Mouse (Mus musculus) ES-E14 (cell line): ENCODE measurements at regions not wholly inside any gene's neighbourhood (a gene's known extent, or its start where the extent isn't known, plus 50 kb on each side); places are given as distances from the start of the nearest gene placed in this dataset.

Source experiments
- CHD2 ChIP-seq: IDR thresholded peaks from 2 replicates; pipeline ENCODE4 v1.6.1; 2014; ENCODE audit warnings: mild to moderate bottlenecking, low read depth, low read length, inconsistent platforms
- HCFC1 ChIP-seq: IDR thresholded peaks from 2 replicates; pipeline ENCODE4 v1.6.1; 2012; ENCODE audit warnings: low read length, inconsistent platforms, borderline replicate concordance; ENCODE audit not compliant: insufficient read depth
- MAFK ChIP-seq: IDR thresholded peaks from 2 replicates; pipeline ENCODE4 v1.6.1; 2014; ENCODE audit warnings: mild to moderate bottlenecking, low read depth, low read length, inconsistent platforms; ENCODE audit not compliant: insufficient read depth
- ZC3H11A ChIP-seq: IDR thresholded peaks from 2 replicates; pipeline ENCODE4 v1.6.1; 2012; ENCODE audit warnings: low read depth, mild to moderate bottlenecking, inconsistent platforms, low read length, borderline replicate concordance

DNA sequence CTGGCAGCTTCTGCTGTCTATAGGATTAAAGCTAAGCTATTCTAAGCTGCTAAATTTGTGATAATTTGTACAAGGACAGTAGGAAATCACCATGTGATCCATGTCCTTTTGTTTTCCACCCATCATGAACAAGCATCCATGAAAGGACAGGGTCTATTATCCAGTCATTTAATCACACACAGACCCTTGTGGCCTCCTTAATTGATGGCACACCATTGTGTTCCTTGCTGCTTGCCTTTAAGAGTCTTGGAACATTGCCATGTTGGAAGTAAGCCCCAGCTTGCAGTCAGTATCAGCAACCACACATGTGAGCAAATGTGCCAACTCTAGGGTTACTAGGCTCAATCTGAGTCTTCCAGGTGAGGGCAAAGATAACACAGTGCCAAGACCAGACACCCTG, 608.7 kb downstream of the Hs3st4 start:
- no peak for TF ChIP-seq ZC3H11A
- no peak for TF ChIP-seq MAFK
- no peak for TF ChIP-seq HCFC1
- TF ChIP-seq CHD2: no peak
